8 mouse cellular contexts compared by ENCODE assay signal in the genomic region with DNA sequence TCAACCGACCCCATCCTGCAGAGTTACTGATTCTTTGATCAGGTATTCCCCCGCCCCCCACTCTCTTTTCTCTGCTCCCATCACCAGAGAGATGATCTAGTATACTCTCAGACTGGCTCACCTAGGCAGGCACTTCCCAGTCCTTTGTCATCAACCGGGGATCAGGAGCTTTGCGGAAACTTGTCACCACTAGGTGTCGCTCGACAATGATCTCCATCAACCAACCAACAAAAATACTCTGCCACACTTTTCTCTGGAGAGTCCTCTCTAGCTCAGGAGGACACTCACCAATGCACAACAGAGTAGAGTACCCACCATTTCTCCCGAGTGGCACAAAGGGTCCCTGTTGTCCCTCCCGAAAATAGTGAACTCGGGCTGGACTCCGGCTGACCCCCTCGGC.
DNase-seq lines count a peak whose midpoint lies in the region; ATAC-seq and TF ChIP-seq lines count a peak whose summit lies in the region.

No protein-coding gene starts in this region.

- no peak overlapping the region for H3K4me2 ChIP-seq in hindbrain, embryonic 13.5 days

- no peak overlapping the region for H3K4me3 ChIP-seq in gastrocnemius, adult 2 months
- peak overlapping the region; percentile 54 to 66; a peak in 3 of 4 replicates for H3K4me3 ChIP-seq in MEL (ENCODE audit: control insufficient read depth in 1 of 2, insufficient read depth in 1 of 2, low read depth in 2 of 2, low read length in 2 of 2)
- H3K4me3 ChIP-seq in hindbrain, embryonic 13.5 days: no peak overlapping the region

- no peak for TF ChIP-seq EP300 in MEL (IDR thresholded peaks at IDR 0.05; ENCODE audit: low read depth in 1 of 2, low read length in 2 of 2)

- H3K9ac ChIP-seq in MEL (ENCODE audit: control insufficient read depth, low read depth, low read length, poor library complexity, severe bottlenecking): peak overlapping the region; percentile 29; the same call in 1 of the 2 replicates
- no peak overlapping the region for H3K9ac ChIP-seq in hindbrain, embryonic 13.5 days

- no peaks in the 10 kb centered on the region for H3K27me3 ChIP-seq in MEL (ENCODE audit: control insufficient read depth in 1 of 2, insufficient read depth in 2 of 2, low read length in 2 of 2)
- no peaks in the 10 kb centered on the region for H3K27me3 ChIP-seq in hindbrain, embryonic 13.5 days

- DNase-seq in gastrocnemius, adult 2 months: no peak
- DNase-seq in gastrocnemius, postnatal 36 days: no peak
- peak; percentile 72 for DNase-seq in MEL (ENCODE audit: low read depth, low spot score)
- peak; percentile 37 to 48 for DNase-seq in cerebellum, postnatal 36 days
- DNase-seq in left cerebral cortex, postnatal 14 days (ENCODE audit: low spot score in 2 of 2): peak; percentile 35 to 70
- peak; percentile 13 for DNase-seq in retina, adult 2 months (ENCODE audit: low read depth, low spot score)
- DNase-seq in thymus, postnatal 14 days: no peak

- no peaks in the 10 kb centered on the region for H3K79me2 ChIP-seq in MEL (ENCODE audit: control insufficient read depth, insufficient read depth, low read length, poor library complexity)

- TF ChIP-seq POLR2A in MEL (IDR thresholded peaks at IDR 0.05; ENCODE audit: control insufficient read depth in 1 of 2, insufficient read depth in 1 of 2, low read depth in 1 of 2, low read length in 2 of 2, poor library complexity in 1 of 2): no peak

- H3K9me3 ChIP-seq in MEL (replicated peaks; ENCODE audit: insufficient read depth, low read length): no peaks in the 10 kb centered on the region
- no peaks in the 10 kb centered on the region for H3K9me3 ChIP-seq in hindbrain, embryonic 13.5 days

- WGBS in hindbrain, embryonic 13.5 days: 41% methylated on average over 11 of the region's 11 CpGs

- H3K27ac ChIP-seq in gastrocnemius, adult 2 months: no peak overlapping the region
- H3K27ac ChIP-seq in MEL (ENCODE audit: control insufficient read depth, low read depth, low read length): no peak overlapping the region
- H3K27ac ChIP-seq in hindbrain, embryonic 13.5 days: no peak overlapping the region

- peak; percentile 42 for TF ChIP-seq RAD21 in MEL (IDR thresholded peaks at IDR 0.05; ENCODE audit: low read depth, low read length)

- H3K36me3 ChIP-seq in MEL (ENCODE audit: control insufficient read depth in 1 of 2, insufficient read depth in 2 of 2, low read length in 2 of 2): no peaks in the 10 kb centered on the region
- no peaks in the 10 kb centered on the region for H3K36me3 ChIP-seq in hindbrain, embryonic 13.5 days

- no peaks in the 10 kb centered on the region for H3K4me1 ChIP-seq in MEL (ENCODE audit: control insufficient read depth in 1 of 2, insufficient read depth in 2 of 2, low read length in 2 of 2)
- no peaks in the 10 kb centered on the region for H3K4me1 ChIP-seq in hindbrain, embryonic 13.5 days (replicated peaks)

- intact Hi-C loops in gastrocnemius, adult 2 months (cut with DNase I): no loop called here
- intact Hi-C loops in gastrocnemius, postnatal 36 days (cut with DNase I): no loop called here
- intact Hi-C loops in left cerebral cortex, postnatal 14 days (cut with DNase I): no loop called here

- TF ChIP-seq CTCF in gastrocnemius, adult 2 months (IDR thresholded peaks at IDR 0.05): peak; percentile 38; the same call in 1 of the 2 replicates
- peak; percentile 29 to 67 (median 66); a peak in 4 of 6 replicates for TF ChIP-seq CTCF in MEL (IDR thresholded peaks at IDR 0.05 in 2 of 3, conservative IDR thresholded peaks at IDR 0.05 in 1 of 3; ENCODE audit: control insufficient read depth in 1 of 3, insufficient read depth in 1 of 3, low read depth in 2 of 3, low read length in 3 of 3, poor library complexity in 1 of 3, severe bottlenecking in 1 of 3)

- peak; percentile 66 for ATAC-seq in hindbrain, embryonic 13.5 days (ENCODE audit: low FRiP score)

TF ChIP-seq in MEL, 35 proteins besides CTCF, POLR2A, EP300 and RAD21:
- TF ChIP-seq ZC3H11A (IDR thresholded peaks at IDR 0.05; ENCODE audit: low read depth, low read length) (peak; percentile 26; the same call in 1 of the 2 replicates), MEF2A (IDR thresholded peaks at IDR 0.05; ENCODE audit: extremely low read depth, insufficient replicate concordance, low read depth, low read length, poor library complexity, severe bottlenecking) (no peak), ZKSCAN1 (IDR thresholded peaks at IDR 0.05; ENCODE audit: low read depth, low read length) (no peak), SMC3 (IDR thresholded peaks at IDR 0.05; ENCODE audit: low read depth, low read length) (peak; percentile 64)

Comparison
In these comparisons a context has a peak if more than half of its experiments do, and no peak if none do; other contexts are left out.
1. DNase-seq: peak in MEL (single experiment), cerebellum, postnatal 36 days (2 of 2), left cerebral cortex, postnatal 14 days (2 of 2) and retina, adult 2 months (single experiment); none in gastrocnemius, adult 2 months (single experiment), gastrocnemius, postnatal 36 days (0 of 2) and thymus, postnatal 14 days (single experiment).
2. H3K4me3 ChIP-seq: peak in MEL (2 of 2); none in gastrocnemius, adult 2 months (single experiment) and hindbrain, embryonic 13.5 days (single experiment).